Mouse (Mus musculus) forebrain, embryonic 12.5 days (tissue): ENCODE measurements around the gene 4930438A08Rik. TPM values are rescaled to one million over a fixed set of nuclear protein-coding genes. Genes with fewer than 3 reads are reported as not detected.
"Not testable (repeated sequence)": the region's sequence is repeated elsewhere in the genome, so short reads cannot be mapped to it uniquely, and the experiment has no call there.

Experiments
- ATAC-seq: fragments of 200-750 bp; cut with Nextera tagmentation; 2 replicates; pipeline ENCODE4 v1.8.0; 2017; ENCODE audit warnings: moderate TSS enrichment; ENCODE audit not compliant: low FRiP score
- H3K27ac ChIP-seq: fragments of 300-500 bp; sonication (generic); 2 replicates; pipeline ENCODE4 v1.5.1; 2016; ENCODE audit warnings: mild to moderate bottlenecking
- H3K27me3 ChIP-seq: fragments of 300-500 bp; sonication (generic); 2 replicates; pipeline ENCODE4 v1.6.1; 2016; ENCODE audit warnings: mild to moderate bottlenecking
- H3K36me3 ChIP-seq: fragments of 300-500 bp; sonication (generic); replicated peaks from 2 replicates; pipeline ENCODE4 v1.6.1; 2016; ENCODE audit warnings: mild to moderate bottlenecking
- H3K4me1 ChIP-seq: fragments of 300-500 bp; sonication (generic); 2 replicates; pipeline ENCODE4 v1.6.1; 2016
- H3K4me2 ChIP-seq: fragments of 300-500 bp; sonication (generic); 2 replicates; pipeline ENCODE4 v1.6.1; 2016; ENCODE audit warnings: mild to moderate bottlenecking, moderate library complexity
- H3K4me3 ChIP-seq: fragments of 300-500 bp; sonication (generic); replicated peaks from 2 replicates; pipeline ENCODE4 v1.5.1; 2016; ENCODE audit warnings: mild to moderate bottlenecking
- H3K9ac ChIP-seq: fragments of 300-500 bp; sonication (generic); 2 replicates; pipeline ENCODE4 v1.6.1; 2016; ENCODE audit warnings: mild to moderate bottlenecking
- H3K9me3 ChIP-seq: fragments of 300-500 bp; sonication (generic); 2 replicates; pipeline ENCODE4 v1.6.1; 2016
- WGBS: fragments of 180-500 bp; shearing (Covaris S2); methylation state at CpG from one replicate; pipeline ENCODE4 v1.1.7; 2016; 5-methylcytosine and 5-hydroxymethylcytosine counted together
- polyA plus RNA-seq: library from polyadenylated mRNA; unstranded; fragments of >200 nt; fragmentation: Nextera tagmentation; extraction: Ambion mirVana; gene quantifications from 2 replicates; pipeline ENCODE4 v1.2.1, GENCODE M21; 2016

Gene 4930438A08Rik
- polyA plus RNA-seq, 1 experiment from 2014 or later, result not detected

- Histone ChIP-seq H3K4me2 (no peak overlapping the region), H3K27me3 (0 out of 2 replicates have a peak, but pooled peaks cover 2% of the 10 kb centered on the region), H3K36me3 (no peaks in the 10 kb centered on the region), H3K27ac (no peak overlapping the region), H3K9ac (no peak overlapping the region), H3K9me3 (no peaks in the 10 kb centered on the region), H3K4me3 (no peak overlapping the region), H3K4me1 (no peaks in the 10 kb centered on the region)
- 82% methylated on average over 4 of the region's 4 CpGs for whole genome bisulfite sequencing
- no peak for ATAC-seq
Observed at GRCm38 (mm10) chr11:58290812-58291211, 16.2 kb downstream of the 4930438A08Rik start.

- Histone ChIP-seq H3K4me2 (no peak overlapping the region), H3K27me3 (0 out of 2 replicates have a peak, but pooled peaks cover 2% of the 10 kb centered on the region), H3K9ac (no peak overlapping the region), H3K36me3 (no peaks in the 10 kb centered on the region), H3K4me3 (no peak overlapping the region), H3K27ac (no peak overlapping the region), H3K9me3 (no peaks in the 10 kb centered on the region), H3K4me1 (no peaks in the 10 kb centered on the region)
- WGBS, result 56% methylated on average over 4 of the region's 4 CpGs
- ATAC-seq, result no peak
Observed at GRCm38 (mm10) chr11:58292791-58293190, 18.2 kb downstream of the 4930438A08Rik start.

GRCm38 (mm10) chr11:58297396-58297795, 22.8 kb downstream of the 4930438A08Rik start:
- no peak overlapping the region for H3K9ac ChIP-seq
- no peak overlapping the region for H3K4me2 ChIP-seq
- no peak overlapping the region for H3K27ac ChIP-seq
- no peak overlapping the region for H3K4me3 ChIP-seq
- H3K36me3 ChIP-seq, result no peaks in the 10 kb centered on the region
- no peaks in the 10 kb centered on the region for H3K9me3 ChIP-seq
- no peaks in the 10 kb centered on the region for H3K27me3 ChIP-seq
- WGBS, result 35% methylated on average over 6 of the region's 6 CpGs
- H3K4me1 ChIP-seq, result no peaks in the 10 kb centered on the region; the same call in 1 of the 2 replicates
- ATAC-seq, result no peak

GRCm38 (mm10) chr11:58301057-58301456, 26.5 kb downstream of the 4930438A08Rik start:
- Histone ChIP-seq H3K27me3 (no peaks in the 10 kb centered on the region), H3K9ac (no peak overlapping the region), H3K27ac (0 out of 2 replicates have a peak overlapping the region, but pooled peaks have one; percentile 38), H3K4me2 (peak overlapping the region; percentile 49), H3K4me1 (peaks cover 5% of the 10 kb centered on the region), H3K4me3 (peak overlapping the region; percentile 60), H3K36me3 (no peaks in the 10 kb centered on the region), H3K9me3 (no peaks in the 10 kb centered on the region)
- ATAC-seq, result no peak
- 14% methylated on average over 13 of the region's 13 CpGs for WGBS

- under 1% methylated on average over 36 of the region's 36 CpGs for WGBS
- H3K4me1 ChIP-seq, result peaks cover 8% of the 10 kb centered on the region
- no peaks in the 10 kb centered on the region for H3K36me3 ChIP-seq
Observed at GRCm38 (mm10) chr11:58301837-58302754, 27.5 kb downstream of the 4930438A08Rik start.

GRCm38 (mm10) chr11:58302774-58303445, 28.3 kb downstream of the 4930438A08Rik start:
- under 1% methylated on average over 26 of the region's 26 CpGs for WGBS
- Histone ChIP-seq H3K27ac (peak overlapping the region; percentile 90), H3K4me2 (peak overlapping the region; percentile 57), H3K4me1 (peaks cover 15% of the 10 kb centered on the region), H3K9me3 (no peaks in the 10 kb centered on the region), H3K9ac (peak overlapping the region; percentile 59), H3K27me3 (peaks cover under 1% of the 10 kb centered on the region; the same call in 1 of the 2 replicates), H3K4me3 (peak overlapping the region; percentile 60), H3K36me3 (no peaks in the 10 kb centered on the region)
- ATAC-seq, result peak; percentile 36; the same call in 1 of the 2 replicates

More at GRCm38 (mm10) chr11:58301837-58302754, 27.5 kb downstream of the 4930438A08Rik start:
- peak overlapping the region; percentile 59 for H3K9ac ChIP-seq
- ATAC-seq, result peak; percentile 89
- H3K27ac ChIP-seq, result peak overlapping the region; percentile 90
- peak overlapping the region; percentile 57 for H3K4me2 ChIP-seq
- no peaks in the 10 kb centered on the region for H3K27me3 ChIP-seq
- H3K4me3 ChIP-seq, result peak overlapping the region; percentile 60
- H3K9me3 ChIP-seq, result no peaks in the 10 kb centered on the region

- Histone ChIP-seq H3K27me3 (peaks cover 3% of the 10 kb centered on the region; the same call in 1 of the 2 replicates), H3K4me1 (peaks cover 18% of the 10 kb centered on the region), H3K9me3 (no peaks in the 10 kb centered on the region), H3K27ac (0 out of 2 replicates have a peak overlapping the region, but pooled peaks have one; percentile 53), H3K9ac (no peak overlapping the region), H3K4me2 (peak overlapping the region; percentile 57), H3K4me3 (peak overlapping the region; percentile 18), H3K36me3 (no peaks in the 10 kb centered on the region)
- 11% methylated on average over 7 of the region's 7 CpGs for WGBS
- ATAC-seq, result no peak
Observed at GRCm38 (mm10) chr11:58303594-58303993, 29.0 kb downstream of the 4930438A08Rik start.

- H3K4me3 ChIP-seq, H3K27me3 ChIP-seq, H3K36me3 ChIP-seq, H3K4me2 ChIP-seq, H3K9me3 ChIP-seq, ATAC-seq, H3K27ac ChIP-seq, H3K9ac ChIP-seq: not testable (repeated sequence)
- WGBS, result 94% methylated on average over 8 of the region's 8 CpGs
- H3K4me1 ChIP-seq, result peaks cover 18% of the 10 kb centered on the region
Observed at GRCm38 (mm10) chr11:58305299-58305698, 30.7 kb downstream of the 4930438A08Rik start.

GRCm38 (mm10) chr11:58306860-58307308, 32.3 kb downstream of the 4930438A08Rik start, which contains the start of gene Zfp692:
Zfp692 (plus strand) TSS chr11:58307069.
- Histone ChIP-seq H3K4me2 (peak within 1 kb of the TSS; percentile 92), H3K27me3 (peaks cover 3% of the 10 kb centered on the region; the same call in 1 of the 2 replicates), H3K4me1 (peaks cover 18% of the 10 kb centered on the region), H3K27ac (peak within 1 kb of the TSS; percentile 67), H3K36me3 (peaks cover 19% of the 10 kb centered on the region), H3K4me3 (peak within 1 kb of the TSS; percentile 50), H3K9ac (peak within 1 kb of the TSS; percentile 70), H3K9me3 (no peaks in the 10 kb centered on the region)
- peak; percentile 81 for ATAC-seq
- under 1% methylated on average over 34 of the region's 34 CpGs for WGBS

- ATAC-seq, result peak; percentile 47
- Histone ChIP-seq H3K4me2 (peak overlapping the region; percentile 92), H3K9me3 (no peaks in the 10 kb centered on the region), H3K9ac (peak overlapping the region; percentile 70), H3K4me1 (peaks cover 18% of the 10 kb centered on the region), H3K36me3 (peaks cover 21% of the 10 kb centered on the region), H3K4me3 (peak overlapping the region; percentile 50), H3K27ac (peak overlapping the region; percentile 67), H3K27me3 (peaks cover 3% of the 10 kb centered on the region; the same call in 1 of the 2 replicates)
- under 1% methylated on average over 42 of the region's 42 CpGs for WGBS
Observed at GRCm38 (mm10) chr11:58307411-58308080, 32.9 kb downstream of the 4930438A08Rik start.

GRCm38 (mm10) chr11:58308661-58309060, 34.1 kb downstream of the 4930438A08Rik start:
- peaks cover 21% of the 10 kb centered on the region for H3K36me3 ChIP-seq
- H3K27me3 ChIP-seq, result peaks cover 3% of the 10 kb centered on the region; the same call in 1 of the 2 replicates
- no peak for ATAC-seq
- H3K9ac ChIP-seq, result no peak overlapping the region
- H3K4me1 ChIP-seq, result peaks cover 15% of the 10 kb centered on the region
- no peak overlapping the region for H3K27ac ChIP-seq
- no peak overlapping the region for H3K4me3 ChIP-seq
- 95% methylated on average over 9 of the region's 9 CpGs for WGBS
- H3K4me2 ChIP-seq, result no peak overlapping the region
- no peaks in the 10 kb centered on the region for H3K9me3 ChIP-seq
